Mouse (Mus musculus) gastrocnemius, adult 18-20 months (tissue): ENCODE data around the gene Manba. TPM values are rescaled to one million over a fixed set of nuclear protein-coding genes. Genes with fewer than 3 reads are reported as not detected.
"Not testable (repeated sequence)": the region's sequence is repeated elsewhere in the genome, so short reads cannot be mapped to it uniquely, and the experiment has no call there.

Experiments
- DNase-seq: peaks from one replicate; pipeline ENCODE4 v3.0.0; 2021; ENCODE audit warnings: low spot score
- long read RNA-seq, 2 experiments: library from polyadenylated mRNA; stranded (forward); transcript quantifications; one replicate each; pipeline ENCODE4 v2.0.0; 2021
- total RNA-seq, 2 experiments: library from RNA; stranded (reverse); gene quantifications; 2 replicates each; pipeline ENCODE4 v1.2.3; 2021

The Manba gene
- 1 to 10 TPM; 3.1 to 4.5 TPM for total RNA-seq
- long read RNA-seq, experiment 1, transcript Manba-201 (17 exons, 3,675 nt), result major isoform, 5 of 5 reads
- long read RNA-seq, experiment 1, partial matches to known transcripts, result 0 of 5 reads
- long read RNA-seq, experiment 1, other reads (novel, unspliced or antisense), result 0 of 5 reads
- long read RNA-seq, experiment 2, partial matches to known transcripts, result 0 of 2 reads
- long read RNA-seq, experiment 2, other reads (novel, unspliced or antisense), result 0 of 2 reads

GRCm38 (mm10) chr3:135485128-135485899 lies at the start of gene Manba:
Gene Manba (plus strand): TSS chr3:135485611.
- DNase-seq, result peak; percentile 82

- DNase-seq, result no peak
Measured at GRCm38 (mm10) chr3:135436901-135437616, 48.4 kb upstream of the Manba start.

GRCm38 (mm10) chr3:135437758-135438495 lies 47.5 kb upstream of the Manba start, which contains the start of gene Ube2d3:
Gene Ube2d3 (plus strand): TSS chr3:135438149.
- DNase-seq, result peak; percentile 99

- peak; percentile 93 for DNase-seq
Measured at GRCm38 (mm10) chr3:135438531-135438912, 46.9 kb upstream of the Manba start.

- DNase-seq, result peak; percentile 81
Measured at GRCm38 (mm10) chr3:135438913-135439531, 46.4 kb upstream of the Manba start.

- no peak for DNase-seq
Measured at GRCm38 (mm10) chr3:135439651-135440050, 45.8 kb upstream of the Manba start.

GRCm38 (mm10) chr3:135440221-135440620 lies 45.2 kb upstream of the Manba start:
- DNase-seq, result peak; percentile 16

GRCm38 (mm10) chr3:135440621-135441020 lies 44.8 kb upstream of the Manba start:
- DNase-seq, result no peak

GRCm38 (mm10) chr3:135444930-135445329 lies 40.5 kb upstream of the Manba start:
- no peak for DNase-seq

GRCm38 (mm10) chr3:135458981-135459380 lies 26.4 kb upstream of the Manba start:
- DNase-seq, result no peak

- DNase-seq, result no peak
Measured at GRCm38 (mm10) chr3:135468402-135468801, 17.0 kb upstream of the Manba start.

- no peak for DNase-seq
Measured at GRCm38 (mm10) chr3:135469146-135469545, 16.3 kb upstream of the Manba start.

GRCm38 (mm10) chr3:135469974-135470373 lies 15.4 kb upstream of the Manba start:
- peak; percentile 67 for DNase-seq

GRCm38 (mm10) chr3:135470823-135471222 lies 14.6 kb upstream of the Manba start:
- DNase-seq, result no peak

- no peak for DNase-seq
Measured at GRCm38 (mm10) chr3:135475025-135475424, 10.4 kb upstream of the Manba start.

- no peak for DNase-seq
Measured at GRCm38 (mm10) chr3:135476286-135476685, 9.1 kb upstream of the Manba start.

GRCm38 (mm10) chr3:135476977-135477376 lies 8.4 kb upstream of the Manba start:
- no peak for DNase-seq

- DNase-seq, result not testable (repeated sequence)
Measured at GRCm38 (mm10) chr3:135479090-135479489, 6.3 kb upstream of the Manba start.

GRCm38 (mm10) chr3:135480767-135481166 lies 4.6 kb upstream of the Manba start:
- no peak for DNase-seq

- DNase-seq, result no peak
Measured at GRCm38 (mm10) chr3:135481608-135482007, 3.8 kb upstream of the Manba start.

GRCm38 (mm10) chr3:135484650-135485049 lies 761 bp upstream of the Manba start:
- DNase-seq, result not testable (repeated sequence)
